Comparison of ENCODE assay signal across 31 mouse cellular contexts in genomic region chr8:69404768-69405167, GRCm38 (mm10). TPM values are rescaled to one million over a fixed set of nuclear protein-coding genes. Genes with fewer than 3 reads are reported as not detected.
"Had no signal": no experiment of that assay in that cellular context is flagged by ENCODE, and none has a peak within 500 bp of the region (broad histone marks: within the 10 kb centered on the region; RNA-seq: fewer than 3 reads in every experiment).

No protein-coding gene starts in this region.

- H3K36me3 ChIP-seq: heart, embryonic 13.5 days; heart, embryonic 15.5 days; intestine, embryonic 15.5 days; limb, embryonic 13.5 days; limb, embryonic 15.5 days had no signal

- H3K27me3 ChIP-seq: heart, embryonic 13.5 days; heart, embryonic 15.5 days; intestine, embryonic 15.5 days; limb, embryonic 13.5 days; limb, embryonic 15.5 days had no signal

- ATAC-seq: forebrain, postnatal 0 days; hindbrain, embryonic 16.5 days; inflammation-experienced regulatory T-cells, adult 6 months; intestine, embryonic 15.5 days; intestine, postnatal 0 days had no signal

- H3K27ac ChIP-seq: heart, adult 2 months; heart, embryonic 13.5 days; heart, embryonic 15.5 days; hindbrain, embryonic 14.5 days; intestine, embryonic 15.5 days; kidney, postnatal 0 days; limb, embryonic 13.5 days; limb, embryonic 15.5 days had no signal

- H3K4me2 ChIP-seq: heart, embryonic 11.5 days; heart, embryonic 13.5 days; heart, embryonic 15.5 days; hindbrain, embryonic 14.5 days; intestine, embryonic 15.5 days; limb, embryonic 13.5 days; limb, embryonic 15.5 days had no signal

- H3K9me3 ChIP-seq: heart, embryonic 15.5 days; intestine, embryonic 15.5 days; limb, embryonic 13.5 days; limb, embryonic 15.5 days had no signal

- H3K4me3 ChIP-seq: heart, adult 2 months; heart, embryonic 13.5 days; heart, embryonic 15.5 days; intestine, embryonic 15.5 days; limb, embryonic 13.5 days; limb, embryonic 15.5 days had no signal

- H3K9ac ChIP-seq: forebrain, postnatal 0 days; heart, embryonic 13.5 days; heart, embryonic 15.5 days; hindbrain, embryonic 14.5 days; intestine, embryonic 15.5 days; limb, embryonic 13.5 days; limb, embryonic 15.5 days had no signal

- H3K4me1 ChIP-seq: intestine, embryonic 15.5 days had no signal

- DNase-seq: forebrain, postnatal 0 days; gastrocnemius, postnatal 14 days; gastrocnemius, postnatal 36 days; heart, adult 11 months; heart, adult 2 months; heart, postnatal 14 days; heart, postnatal 36 days; kidney, adult 18-20 months; kidney, adult 8-10 months; kidney, postnatal 14 days; kidney, postnatal 36 days; layer of hippocampus, adult 9-11 months; layer of hippocampus, postnatal 36 days; left cerebral cortex, postnatal 4 days had no signal

RNA-seq across cellular contexts. Expression of gene Gm9495, which starts 48.6 kb away (rescaled TPM):
- polyA plus RNA-seq: forebrain, postnatal 0 days; gonadal fat pad, adult 2 months; heart, embryonic 11.5 days; heart, embryonic 13.5 days; heart, embryonic 15.5 days; heart, postnatal 0 days; hindbrain, embryonic 11.5 days; hindbrain, embryonic 14.5 days; hindbrain, embryonic 16.5 days; inflammation-experienced regulatory T-cells, adult 6 months; intestine, embryonic 15.5 days; intestine, postnatal 0 days; kidney, embryonic 14.5 days; kidney, postnatal 0 days; large intestine, adult 2 months; limb, embryonic 11.5 days; limb, embryonic 13.5 days; limb, embryonic 15.5 days had no signal
